Mouse (Mus musculus): ENCODE results near the gene Prl8a6. TPM values are rescaled to one million over a fixed set of nuclear protein-coding genes. Genes with fewer than 3 reads are reported as not detected.

Gene Prl8a6
- total RNA-seq (2021) = not detected

- intact Hi-C loops (cut with DNase I) = no loop called here
- DNase-seq = no peak
Observed at GRCm38 (mm10) chr13:27438588-27438987, at the start of gene Prl8a6. Gene Prl8a6 (minus strand): TSS chr13:27438688.

GRCm38 (mm10) chr13:27433159-27433558 lies 5.3 kb downstream of the Prl8a6 start:
- intact Hi-C loops (cut with DNase I) = no loop called here
- DNase-seq = no peak

- intact Hi-C loops (cut with DNase I) = no loop called here
- no peak for DNase-seq
Observed at GRCm38 (mm10) chr13:27413640-27414039, 24.8 kb downstream of the Prl8a6 start.

GRCm38 (mm10) chr13:27399061-27399724 lies 39.3 kb downstream of the Prl8a6 start:
- DNase-seq = peak; percentile 74
- intact Hi-C loops (cut with DNase I) = no loop called here

GRCm38 (mm10) chr13:27390746-27391145 lies 47.7 kb downstream of the Prl8a6 start, which contains the start of gene Prl2b1:
Gene Prl2b1 (minus strand): TSS chr13:27390846.
- no peak for DNase-seq
- intact Hi-C loops (cut with DNase I) = no loop called here

Other genes with a start within 250 kb of the Prl8a6 start
- not detected for gene Prl3c1, start 242.0 kb downstream of the Prl8a6 start, total RNA-seq (2021)
- not detected for gene Prl3b1, start 196.8 kb downstream of the Prl8a6 start, total RNA-seq (2021)
- gene Prl3a1, start 179.3 kb downstream of the Prl8a6 start, total RNA-seq (2021) = not detected
- not detected for gene Prl6a1, start 126.1 kb downstream of the Prl8a6 start, total RNA-seq (2021)
- not detected for gene Prl8a2, start 93.0 kb downstream of the Prl8a6 start, total RNA-seq (2021)
- gene Prl2b1, start 47.8 kb downstream of the Prl8a6 start, total RNA-seq (2021) = not detected
- not detected for gene Prl8a8, start 74.5 kb upstream of the Prl8a6 start, total RNA-seq (2021)
- gene Prl8a9, start 125.9 kb upstream of the Prl8a6 start, total RNA-seq (2021) = not detected
- gene Prl8a1, start 143.5 kb upstream of the Prl8a6 start, total RNA-seq (2021) = not detected
- not detected for gene Prl7b1, start 171.9 kb upstream of the Prl8a6 start, total RNA-seq (2021)
- gene Prl7a1, start 203.8 kb upstream of the Prl8a6 start, total RNA-seq (2021) = not detected
- gene Prl7a2, start 229.3 kb upstream of the Prl8a6 start, total RNA-seq (2021) = not detected